Mouse (Mus musculus): ENCODE results near the gene Hlcs. TPM values are rescaled to one million over a fixed set of nuclear protein-coding genes. Genes with fewer than 3 reads are reported as not detected.
A peak's percentile ranks its signal among the peaks of the same experiment; 100 is the strongest.

Hlcs gene
- polyA plus RNA-seq, 1 experiment from 2014 or later = 7.9 TPM

DNA sequence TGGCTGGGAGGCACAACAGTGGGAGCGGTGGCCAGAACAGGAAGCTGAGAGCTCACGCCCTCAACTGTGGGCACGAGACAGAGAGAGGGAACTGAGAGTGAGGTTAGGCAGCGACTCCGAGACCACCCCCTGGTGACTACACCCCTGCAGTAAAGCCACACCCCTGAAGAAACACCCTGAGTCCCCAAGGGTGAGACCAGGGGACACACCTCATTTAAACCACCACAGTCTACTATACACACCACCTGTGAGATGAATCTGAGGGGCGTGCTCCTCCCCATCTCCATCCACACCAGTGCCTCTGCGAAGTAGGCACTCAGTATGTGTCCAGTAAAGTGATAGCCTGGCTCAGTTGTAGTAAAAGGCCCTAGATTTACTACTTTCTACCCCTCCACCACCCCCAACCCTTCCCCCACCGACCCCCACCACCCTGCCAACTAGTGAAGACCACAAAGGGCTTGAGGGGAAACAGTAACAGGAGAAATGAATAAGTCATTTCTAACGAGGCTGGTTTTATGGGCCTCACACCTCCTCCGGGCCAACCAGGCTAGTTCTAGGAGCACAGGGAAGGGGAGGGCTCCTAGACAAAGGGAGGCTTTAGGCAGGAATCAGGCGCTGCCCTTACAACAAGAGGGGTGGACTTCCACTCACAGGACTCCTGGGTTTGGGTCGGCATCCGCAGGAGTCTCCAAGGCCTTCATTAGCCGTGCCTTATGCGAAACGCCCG lies 67.2 kb downstream of the Hlcs start:
- Histone ChIP-seq H3K36me3 (ENCODE audit: control insufficient read depth, insufficient read depth, low read length) (no peaks in the 10 kb centered on the region), H3K9me3 (ENCODE audit: control insufficient read depth, low read length) (no peaks in the 10 kb centered on the region), H3K27ac (ENCODE audit: low read depth, low read length) (no peak overlapping the region), H3K27me3 (replicated peaks; ENCODE audit: control insufficient read depth, insufficient read depth, low read length) (no peaks in the 10 kb centered on the region; the same call in 1 of the 2 replicates), H3K4me1 (ENCODE audit: control insufficient read depth, insufficient read depth, low read depth, low read length) (0 out of 2 replicates have a peak, but pooled peaks cover 3% of the 10 kb centered on the region), H3K4me2 (ENCODE audit: low read length) (no peak overlapping the region), H3K9ac (ENCODE audit: low read depth, low read length) (no peak overlapping the region), H3K4me3 (ENCODE audit: low read length) (no peak overlapping the region)
- 77% methylated on average over 17 of the region's 17 CpGs for WGBS
- ATAC-seq = no peak

GRCm38 (mm10) chr16:94241126-94241525 lies 72.2 kb downstream of the Hlcs start:
- Histone ChIP-seq H3K4me1 (ENCODE audit: control insufficient read depth, insufficient read depth, low read depth, low read length) (no peaks in the 10 kb centered on the region; the same call in 1 of the 2 replicates), H3K27ac (ENCODE audit: low read depth, low read length) (no peak overlapping the region), H3K36me3 (ENCODE audit: control insufficient read depth, insufficient read depth, low read length) (no peaks in the 10 kb centered on the region), H3K9ac (ENCODE audit: low read depth, low read length) (no peak overlapping the region), H3K27me3 (replicated peaks; ENCODE audit: control insufficient read depth, insufficient read depth, low read length) (peaks cover 11% of the 10 kb centered on the region), H3K4me2 (ENCODE audit: low read length) (no peak overlapping the region), H3K4me3 (ENCODE audit: low read length) (no peak overlapping the region), H3K9me3 (ENCODE audit: control insufficient read depth, low read length) (no peaks in the 10 kb centered on the region)
- WGBS = 87% methylated on average over 10 of the region's 10 CpGs
- ATAC-seq = no peak

DNA sequence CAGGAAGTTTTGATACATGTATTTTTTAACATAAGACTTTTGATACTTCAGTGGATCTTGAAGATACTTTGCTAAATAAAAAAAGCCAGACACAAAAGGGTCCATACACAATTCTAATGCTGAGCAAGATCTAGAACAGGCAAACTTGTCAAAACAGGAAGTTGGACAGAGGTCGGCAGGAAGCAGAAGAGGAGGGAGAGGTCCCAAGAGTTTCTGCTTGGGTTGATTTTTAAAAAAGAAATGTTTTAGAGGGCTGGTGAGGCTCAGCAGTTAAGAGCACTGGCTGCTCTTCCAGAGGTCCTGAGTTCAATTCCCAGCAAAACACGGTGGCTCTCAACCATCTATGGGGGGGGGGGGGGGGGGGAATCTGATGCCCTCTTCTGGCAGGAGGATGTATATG lies 73.2 kb downstream of the Hlcs start:
- Histone ChIP-seq H3K9me3 (ENCODE audit: control insufficient read depth, low read length) (no peaks in the 10 kb centered on the region), H3K4me2 (ENCODE audit: low read length) (no peak overlapping the region), H3K27me3 (replicated peaks; ENCODE audit: control insufficient read depth, insufficient read depth, low read length) (peaks cover 11% of the 10 kb centered on the region), H3K4me1 (ENCODE audit: control insufficient read depth, insufficient read depth, low read depth, low read length) (no peaks in the 10 kb centered on the region; the same call in 1 of the 2 replicates), H3K9ac (ENCODE audit: low read depth, low read length) (no peak overlapping the region), H3K36me3 (ENCODE audit: control insufficient read depth, insufficient read depth, low read length) (no peaks in the 10 kb centered on the region), H3K27ac (ENCODE audit: low read depth, low read length) (no peak overlapping the region), H3K4me3 (ENCODE audit: low read length) (no peak overlapping the region)
- 48% methylated on average over 2 of the region's 2 CpGs for WGBS
- ATAC-seq = no peak

DNA sequence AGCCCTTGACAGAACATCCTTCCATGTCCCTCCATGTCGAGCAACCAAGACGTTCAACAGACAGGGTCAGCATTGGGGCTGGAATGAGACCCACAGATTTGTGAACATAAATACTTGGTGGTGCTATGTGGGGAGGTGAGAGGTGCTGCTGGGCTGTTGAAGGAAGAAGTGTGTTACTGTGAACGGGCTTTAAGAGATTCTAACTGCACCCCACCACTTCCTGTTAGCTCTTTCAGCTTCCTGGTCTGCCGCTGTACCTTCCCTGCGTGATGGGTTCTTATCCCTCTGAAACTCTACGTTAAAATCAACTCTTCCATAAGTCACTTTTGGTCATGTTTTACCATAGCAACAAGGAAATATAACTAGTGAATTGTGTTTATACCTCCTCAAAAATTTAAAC lies 73.8 kb downstream of the Hlcs start:
- no peak overlapping the region for H3K4me2 ChIP-seq (ENCODE audit: low read length)
- ATAC-seq = no peak
- no peak overlapping the region for H3K4me3 ChIP-seq (ENCODE audit: low read length)
- H3K36me3 ChIP-seq (ENCODE audit: control insufficient read depth, insufficient read depth, low read length) = no peaks in the 10 kb centered on the region
- H3K27ac ChIP-seq (ENCODE audit: low read depth, low read length) = no peak overlapping the region
- H3K4me1 ChIP-seq (ENCODE audit: control insufficient read depth, insufficient read depth, low read depth, low read length) = no peaks in the 10 kb centered on the region; the same call in 1 of the 2 replicates
- H3K27me3 ChIP-seq (replicated peaks; ENCODE audit: control insufficient read depth, insufficient read depth, low read length) = peaks cover 11% of the 10 kb centered on the region
- no peak overlapping the region for H3K9ac ChIP-seq (ENCODE audit: low read depth, low read length)
- no peaks in the 10 kb centered on the region for H3K9me3 ChIP-seq (ENCODE audit: control insufficient read depth, low read length)
- 89% methylated on average over 6 of the region's 6 CpGs for WGBS

GRCm38 (mm10) chr16:94239146-94239545 lies 74.2 kb downstream of the Hlcs start:
- H3K27me3 ChIP-seq (replicated peaks; ENCODE audit: control insufficient read depth, insufficient read depth, low read length) = peaks cover 11% of the 10 kb centered on the region
- ATAC-seq = no peak
- H3K27ac ChIP-seq (ENCODE audit: low read depth, low read length) = no peak overlapping the region
- no peak overlapping the region for H3K4me3 ChIP-seq (ENCODE audit: low read length)
- H3K9me3 ChIP-seq (ENCODE audit: control insufficient read depth, low read length) = no peaks in the 10 kb centered on the region
- no peak overlapping the region for H3K9ac ChIP-seq (ENCODE audit: low read depth, low read length)
- H3K4me1 ChIP-seq (ENCODE audit: control insufficient read depth, insufficient read depth, low read depth, low read length) = no peaks in the 10 kb centered on the region; the same call in 1 of the 2 replicates
- no peaks in the 10 kb centered on the region for H3K36me3 ChIP-seq (ENCODE audit: control insufficient read depth, insufficient read depth, low read length)
- WGBS = 93% methylated on average over 7 of the region's 7 CpGs
- no peak overlapping the region for H3K4me2 ChIP-seq (ENCODE audit: low read length)

GRCm38 (mm10) chr16:94237130-94237484 lies 76.3 kb downstream of the Hlcs start:
- Histone ChIP-seq H3K36me3 (ENCODE audit: control insufficient read depth, insufficient read depth, low read length) (no peaks in the 10 kb centered on the region), H3K4me2 (ENCODE audit: low read length) (peak overlapping the region; percentile 28), H3K4me1 (ENCODE audit: control insufficient read depth, insufficient read depth, low read depth, low read length) (no peaks in the 10 kb centered on the region; the same call in 1 of the 2 replicates), H3K4me3 (ENCODE audit: low read length) (no peak overlapping the region), H3K27ac (ENCODE audit: low read depth, low read length) (no peak overlapping the region), H3K27me3 (replicated peaks; ENCODE audit: control insufficient read depth, insufficient read depth, low read length) (peaks cover 11% of the 10 kb centered on the region), H3K9me3 (ENCODE audit: control insufficient read depth, low read length) (no peaks in the 10 kb centered on the region), H3K9ac (ENCODE audit: low read depth, low read length) (no peak overlapping the region)
- ATAC-seq = no peak
- 64% methylated on average over 6 of the region's 6 CpGs for WGBS

DNA sequence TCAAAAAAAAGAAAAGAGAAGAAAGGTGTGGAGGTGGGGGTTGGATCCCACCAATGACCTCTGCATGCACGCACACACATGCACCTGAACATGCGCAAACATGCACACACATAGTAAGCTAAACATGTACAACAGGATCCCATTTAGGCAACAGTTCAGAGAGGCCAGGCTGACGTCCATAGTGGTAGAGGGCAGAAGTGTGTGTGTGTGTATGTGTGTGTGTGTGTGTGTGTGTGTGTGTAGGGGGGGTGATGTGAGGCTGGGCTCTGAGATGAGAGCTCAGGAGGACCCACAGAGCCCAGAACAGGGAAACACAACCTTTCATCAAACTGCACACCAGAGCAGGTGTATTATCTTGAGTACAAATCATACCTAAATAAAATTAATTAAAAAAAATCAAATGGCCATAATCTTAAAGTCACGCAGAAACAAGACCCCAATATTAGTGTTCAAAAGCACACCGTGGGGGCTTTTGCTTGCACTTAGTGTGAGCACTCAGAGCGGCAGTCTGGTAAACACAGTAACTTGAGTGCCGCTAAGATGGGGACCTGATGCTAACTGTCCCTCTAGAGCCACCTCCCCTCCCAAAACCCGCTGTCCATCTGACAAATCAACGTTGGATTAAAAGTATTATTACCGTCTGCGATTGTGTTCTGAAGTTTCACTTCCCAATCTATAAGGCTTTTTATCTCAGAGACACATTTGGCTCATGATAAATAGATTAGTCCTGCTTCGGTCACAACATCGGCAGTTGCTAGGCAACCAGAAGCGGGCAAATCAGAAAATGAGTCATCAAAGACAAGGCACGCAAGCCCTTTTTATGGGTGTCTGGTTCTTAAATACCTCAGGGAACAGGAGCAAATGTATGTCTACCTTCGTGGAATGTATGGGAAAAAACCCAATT lies 76.9 kb downstream of the Hlcs start:
- 0 out of 2 replicates have a peak, but pooled peaks have one; percentile 42 for ATAC-seq
- no peaks in the 10 kb centered on the region for H3K9me3 ChIP-seq (ENCODE audit: control insufficient read depth, low read length)
- no peaks in the 10 kb centered on the region; the same call in 1 of the 2 replicates for H3K4me1 ChIP-seq (ENCODE audit: control insufficient read depth, insufficient read depth, low read depth, low read length)
- H3K4me2 ChIP-seq (ENCODE audit: low read length) = peak overlapping the region; percentile 28
- no peak overlapping the region for H3K9ac ChIP-seq (ENCODE audit: low read depth, low read length)
- H3K27ac ChIP-seq (ENCODE audit: low read depth, low read length) = no peak overlapping the region
- WGBS = 39% methylated on average over 16 of the region's 16 CpGs
- no peaks in the 10 kb centered on the region for H3K36me3 ChIP-seq (ENCODE audit: control insufficient read depth, insufficient read depth, low read length)
- peaks cover 12% of the 10 kb centered on the region for H3K27me3 ChIP-seq (replicated peaks; ENCODE audit: control insufficient read depth, insufficient read depth, low read length)
- H3K4me3 ChIP-seq (ENCODE audit: low read length) = no peak overlapping the region

GRCm38 (mm10) chr16:94235718-94236117 lies 77.7 kb downstream of the Hlcs start:
- Histone ChIP-seq H3K4me3 (ENCODE audit: low read length) (no peak overlapping the region), H3K9ac (ENCODE audit: low read depth, low read length) (no peak overlapping the region), H3K27me3 (replicated peaks; ENCODE audit: control insufficient read depth, insufficient read depth, low read length) (peaks cover 15% of the 10 kb centered on the region), H3K4me2 (ENCODE audit: low read length) (no peak overlapping the region), H3K9me3 (ENCODE audit: control insufficient read depth, low read length) (no peaks in the 10 kb centered on the region), H3K4me1 (ENCODE audit: control insufficient read depth, insufficient read depth, low read depth, low read length) (no peaks in the 10 kb centered on the region; the same call in 1 of the 2 replicates), H3K36me3 (ENCODE audit: control insufficient read depth, insufficient read depth, low read length) (no peaks in the 10 kb centered on the region), H3K27ac (ENCODE audit: low read depth, low read length) (no peak overlapping the region)
- ATAC-seq = no peak
- WGBS = 93% methylated on average over 6 of the region's 6 CpGs

DNA sequence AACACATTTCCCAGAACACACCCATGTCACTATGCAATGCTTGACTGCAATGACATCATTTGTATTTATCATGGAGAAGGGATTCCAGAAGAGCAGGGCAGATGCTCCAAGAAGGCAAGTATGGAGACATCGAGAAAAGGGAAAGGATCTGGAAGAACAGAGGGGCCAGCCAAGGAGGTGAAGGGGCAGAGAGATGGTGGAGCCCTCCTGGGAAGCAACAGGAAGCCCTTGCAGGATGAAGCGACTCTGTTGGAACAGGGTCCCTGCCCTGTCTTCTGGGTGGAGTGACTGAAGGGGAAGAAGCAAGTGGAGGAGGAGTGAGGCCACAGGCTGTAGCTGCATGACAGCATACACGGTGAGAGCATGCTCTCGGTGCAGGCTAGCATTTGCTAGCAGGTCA lies 79.2 kb downstream of the Hlcs start:
- Histone ChIP-seq H3K4me2 (ENCODE audit: low read length) (no peak overlapping the region), H3K9ac (ENCODE audit: low read depth, low read length) (no peak overlapping the region), H3K36me3 (ENCODE audit: control insufficient read depth, insufficient read depth, low read length) (no peaks in the 10 kb centered on the region), H3K4me1 (ENCODE audit: control insufficient read depth, insufficient read depth, low read depth, low read length) (no peaks in the 10 kb centered on the region; the same call in 1 of the 2 replicates), H3K4me3 (ENCODE audit: low read length) (no peak overlapping the region), H3K27ac (ENCODE audit: low read depth, low read length) (no peak overlapping the region), H3K9me3 (ENCODE audit: control insufficient read depth, low read length) (no peaks in the 10 kb centered on the region), H3K27me3 (replicated peaks; ENCODE audit: control insufficient read depth, insufficient read depth, low read length) (peaks cover 19% of the 10 kb centered on the region)
- 76% methylated on average over 4 of the region's 4 CpGs for WGBS
- no peak for ATAC-seq

Data from hindbrain, embryonic 16.5 days (tissue).